Mouse (Mus musculus) hindbrain, embryonic 12.5 days (tissue): Measurements from ENCODE around the gene Sh3glb2. TPM values are rescaled to one million over a fixed set of nuclear protein-coding genes. Genes with fewer than 3 reads are reported as not detected.

Source experiments
- ATAC-seq: fragments of 200-750 bp; cut with Nextera tagmentation; 2 replicates; pipeline ENCODE4 v1.8.0; 2017; ENCODE audit warnings: moderate TSS enrichment; ENCODE audit not compliant: low FRiP score
- H3K27ac ChIP-seq: fragments of 300-500 bp; sonication (generic); 2 replicates; pipeline ENCODE4 v1.5.1; 2016; ENCODE audit warnings: mild to moderate bottlenecking
- H3K27me3 ChIP-seq: fragments of 300-500 bp; sonication (generic); 2 replicates; pipeline ENCODE4 v1.6.1; 2016; ENCODE audit warnings: mild to moderate bottlenecking
- H3K36me3 ChIP-seq: fragments of 300-500 bp; sonication (generic); 2 replicates; pipeline ENCODE4 v1.6.1; 2016; ENCODE audit warnings: mild to moderate bottlenecking
- H3K4me1 ChIP-seq: fragments of 300-500 bp; sonication (generic); 2 replicates; pipeline ENCODE4 v1.6.1; 2016
- H3K4me2 ChIP-seq: fragments of 300-500 bp; sonication (generic); replicated peaks from 2 replicates; pipeline ENCODE4 v1.6.1; 2016; ENCODE audit warnings: mild to moderate bottlenecking
- H3K4me3 ChIP-seq: fragments of 300-500 bp; sonication (generic); 2 replicates; pipeline ENCODE4 v1.5.1; 2016; ENCODE audit warnings: mild to moderate bottlenecking
- H3K9ac ChIP-seq: fragments of 300-500 bp; sonication (generic); 2 replicates; pipeline ENCODE4 v1.6.1; 2016; ENCODE audit warnings: mild to moderate bottlenecking, moderate library complexity
- H3K9me3 ChIP-seq: fragments of 300-500 bp; sonication (generic); replicated peaks from 2 replicates; pipeline ENCODE4 v1.6.1; 2016; ENCODE audit warnings: mild to moderate bottlenecking
- WGBS: fragments of 180-500 bp; shearing (Covaris S2); methylation state at CpG from one replicate; pipeline ENCODE4 v1.1.7; 2016; 5-methylcytosine and 5-hydroxymethylcytosine counted together
- polyA plus RNA-seq: library from polyadenylated mRNA; unstranded; fragments of >200 nt; fragmentation: Nextera tagmentation; extraction: Ambion mirVana; gene quantifications from 2 replicates; pipeline ENCODE4 v1.2.1, GENCODE M21; 2016

Gene Sh3glb2
- 113 and 116 TPM in 2 replicates for polyA plus RNA-seq

GRCm38 (mm10) chr2:30358533-30359531 lies at the start of gene Sh3glb2:
Gene Sh3glb2, minus strand, starts transcription at chr2:30359337.
- WGBS = 2% methylated on average over 69 of the region's 73 CpGs
- peaks cover 13% of the 10 kb centered on the region for H3K36me3 ChIP-seq
- no peaks in the 10 kb centered on the region for H3K9me3 ChIP-seq
- peak; percentile 73 for ATAC-seq
- peak within 1 kb of the TSS; percentile 69; the same call in 1 of the 2 replicates for H3K27ac ChIP-seq
- peak within 1 kb of the TSS; percentile 80 for H3K9ac ChIP-seq
- H3K4me2 ChIP-seq = peak within 1 kb of the TSS; percentile 78
- peak within 1 kb of the TSS; percentile 51 for H3K4me3 ChIP-seq
- no peaks in the 10 kb centered on the region for H3K27me3 ChIP-seq
- peaks cover 28% of the 10 kb centered on the region for H3K4me1 ChIP-seq

GRCm38 (mm10) chr2:30408452-30409100 lies 49.4 kb upstream of the Sh3glb2 start:
- Histone ChIP-seq H3K4me3 (no peak overlapping the region), H3K9me3 (no peaks in the 10 kb centered on the region), H3K4me2 (no peak overlapping the region), H3K27me3 (no peaks in the 10 kb centered on the region), H3K27ac (no peak overlapping the region), H3K9ac (no peak overlapping the region), H3K4me1 (peaks cover 2% of the 10 kb centered on the region; the same call in 1 of the 2 replicates), H3K36me3 (peaks cover 73% of the 10 kb centered on the region)
- ATAC-seq = no peak
- 92% methylated on average over 8 of the region's 8 CpGs for WGBS

- no peaks in the 10 kb centered on the region for H3K4me1 ChIP-seq
- peaks cover 81% of the 10 kb centered on the region for H3K36me3 ChIP-seq
- H3K27me3 ChIP-seq = no peaks in the 10 kb centered on the region
Measured at GRCm38 (mm10) chr2:30407778-30408177, 48.6 kb upstream of the Sh3glb2 start.

GRCm38 (mm10) chr2:30407221-30407620 lies 48.1 kb upstream of the Sh3glb2 start:
- 87% methylated on average over 2 of the region's 2 CpGs for WGBS
- ATAC-seq = no peak
- peaks cover 83% of the 10 kb centered on the region for H3K36me3 ChIP-seq

More at GRCm38 (mm10) chr2:30407778-30408177, 48.6 kb upstream of the Sh3glb2 start:
- H3K27ac ChIP-seq = no peak overlapping the region
- H3K4me3 ChIP-seq = no peak overlapping the region
- no peak for ATAC-seq
- no peak overlapping the region for H3K9ac ChIP-seq
- H3K4me2 ChIP-seq = no peak overlapping the region
- WGBS = 92% methylated on average over 10 of the region's 10 CpGs
- H3K9me3 ChIP-seq = no peaks in the 10 kb centered on the region

GRCm38 (mm10) chr2:30403870-30404269 lies 44.7 kb upstream of the Sh3glb2 start:
- H3K4me2 ChIP-seq = no peak overlapping the region
- no peak overlapping the region for H3K27ac ChIP-seq
- ATAC-seq = no peak
- WGBS = 90% methylated on average over 1 of the region's 1 CpGs
- H3K4me1 ChIP-seq = peaks cover 22% of the 10 kb centered on the region
- no peak overlapping the region for H3K4me3 ChIP-seq
- no peaks in the 10 kb centered on the region for H3K27me3 ChIP-seq
- no peaks in the 10 kb centered on the region for H3K9me3 ChIP-seq
- no peak overlapping the region for H3K9ac ChIP-seq
- H3K36me3 ChIP-seq = peaks cover 72% of the 10 kb centered on the region

More at GRCm38 (mm10) chr2:30407221-30407620, 48.1 kb upstream of the Sh3glb2 start:
- H3K9ac ChIP-seq = no peak overlapping the region
- no peak overlapping the region for H3K27ac ChIP-seq
- H3K27me3 ChIP-seq = no peaks in the 10 kb centered on the region
- H3K9me3 ChIP-seq = no peaks in the 10 kb centered on the region
- no peak overlapping the region for H3K4me3 ChIP-seq
- no peak overlapping the region for H3K4me2 ChIP-seq
- H3K4me1 ChIP-seq = no peaks in the 10 kb centered on the region

GRCm38 (mm10) chr2:30402843-30403242 lies 43.7 kb upstream of the Sh3glb2 start:
- H3K4me2 ChIP-seq = no peak overlapping the region
- no peaks in the 10 kb centered on the region for H3K9me3 ChIP-seq
- whole genome bisulfite sequencing = 64% methylated on average over 2 of the region's 2 CpGs
- no peaks in the 10 kb centered on the region for H3K27me3 ChIP-seq
- peaks cover 33% of the 10 kb centered on the region for H3K4me1 ChIP-seq
- H3K4me3 ChIP-seq = no peak overlapping the region
- H3K36me3 ChIP-seq = peaks cover 65% of the 10 kb centered on the region
- H3K27ac ChIP-seq = no peak overlapping the region
- ATAC-seq = no peak
- H3K9ac ChIP-seq = no peak overlapping the region

GRCm38 (mm10) chr2:30402351-30402826 lies 43.3 kb upstream of the Sh3glb2 start:
- Histone ChIP-seq H3K9me3 (no peaks in the 10 kb centered on the region), H3K9ac (no peak overlapping the region), H3K4me1 (peaks cover 33% of the 10 kb centered on the region), H3K27ac (no peak overlapping the region), H3K36me3 (peaks cover 65% of the 10 kb centered on the region), H3K4me2 (no peak overlapping the region), H3K4me3 (no peak overlapping the region), H3K27me3 (no peaks in the 10 kb centered on the region)
- WGBS = 89% methylated on average over 9 of the region's 9 CpGs
- no peak for ATAC-seq

GRCm38 (mm10) chr2:30401581-30401980 lies 42.4 kb upstream of the Sh3glb2 start:
- Histone ChIP-seq H3K27ac (no peak overlapping the region), H3K9me3 (no peaks in the 10 kb centered on the region), H3K9ac (no peak overlapping the region), H3K4me2 (no peak overlapping the region), H3K27me3 (no peaks in the 10 kb centered on the region), H3K4me3 (no peak overlapping the region), H3K4me1 (peaks cover 33% of the 10 kb centered on the region), H3K36me3 (peaks cover 65% of the 10 kb centered on the region)
- WGBS = 100% methylated on average over 1 of the region's 1 CpGs
- ATAC-seq = no peak

- 27% methylated on average over 20 of the region's 20 CpGs for WGBS
- Histone ChIP-seq H3K4me2 (no peak overlapping the region; the same call in 1 of the 2 replicates), H3K9me3 (no peaks in the 10 kb centered on the region), H3K36me3 (peaks cover 55% of the 10 kb centered on the region), H3K9ac (peak overlapping the region; percentile 13), H3K27ac (peak overlapping the region; percentile 83), H3K27me3 (no peaks in the 10 kb centered on the region), H3K4me3 (no peak overlapping the region), H3K4me1 (peaks cover 33% of the 10 kb centered on the region)
- ATAC-seq = peak; percentile 69
Measured at GRCm38 (mm10) chr2:30399191-30400171, 40.3 kb upstream of the Sh3glb2 start.

GRCm38 (mm10) chr2:30397986-30398512 lies 38.9 kb upstream of the Sh3glb2 start:
- peaks cover 46% of the 10 kb centered on the region for H3K36me3 ChIP-seq
- peaks cover 43% of the 10 kb centered on the region for H3K4me1 ChIP-seq
- H3K9ac ChIP-seq = no peak overlapping the region
- H3K27ac ChIP-seq = no peak overlapping the region
- ATAC-seq = no peak
- H3K4me3 ChIP-seq = no peak overlapping the region
- no peak overlapping the region for H3K4me2 ChIP-seq
- H3K9me3 ChIP-seq = no peaks in the 10 kb centered on the region
- no peaks in the 10 kb centered on the region for H3K27me3 ChIP-seq
- WGBS = 72% methylated on average over 10 of the region's 10 CpGs

- 88% methylated on average over 7 of the region's 7 CpGs for WGBS
- Histone ChIP-seq H3K36me3 (peaks cover 36% of the 10 kb centered on the region), H3K9me3 (no peaks in the 10 kb centered on the region), H3K4me1 (peaks cover 48% of the 10 kb centered on the region), H3K4me3 (no peak overlapping the region), H3K4me2 (no peak overlapping the region), H3K9ac (no peak overlapping the region), H3K27ac (no peak overlapping the region), H3K27me3 (no peaks in the 10 kb centered on the region)
- no peak for ATAC-seq
Measured at GRCm38 (mm10) chr2:30396246-30396645, 37.1 kb upstream of the Sh3glb2 start.
